Mouse (Mus musculus) thymus, adult 2 months (tissue): ENCODE results near the gene Gm20388.

Experiments used
- CTCF ChIP-seq: fragments of 200-500 bp; IDR thresholded peaks from 2 replicates; pipeline ENCODE4 v1.5.1; 2012; ENCODE audit warnings: mild to moderate bottlenecking, control low read depth, low read length, moderate library complexity, borderline replicate concordance; ENCODE audit not compliant: control insufficient read depth, poor library complexity, insufficient read depth; ENCODE audit errors: extremely low read depth
- POLR2A ChIP-seq: fragments of 200-500 bp; IDR thresholded peaks from 2 replicates; pipeline ENCODE4 v1.6.1; 2012; ENCODE audit warnings: mild to moderate bottlenecking, low read length, control low read depth, moderate library complexity; ENCODE audit not compliant: control insufficient read depth, poor library complexity, insufficient read depth; ENCODE audit errors: extremely low read depth

GRCm38 (mm10) chr8:120526577-120526976 lies 615.9 kb downstream of the Gm20388 start:
- TF ChIP-seq CTCF (no peak), POLR2A (no peak)
